Mouse (Mus musculus): ENCODE data around the gene Gm10974. TPM values are rescaled to one million over a fixed set of nuclear protein-coding genes. Genes with fewer than 3 reads are reported as not detected.
A peak's percentile ranks its signal among the peaks of the same experiment; 100 is the strongest.

Gm10974 gene
- polyA plus RNA-seq, 1 experiment from 2014 or later, result not detected

DNA sequence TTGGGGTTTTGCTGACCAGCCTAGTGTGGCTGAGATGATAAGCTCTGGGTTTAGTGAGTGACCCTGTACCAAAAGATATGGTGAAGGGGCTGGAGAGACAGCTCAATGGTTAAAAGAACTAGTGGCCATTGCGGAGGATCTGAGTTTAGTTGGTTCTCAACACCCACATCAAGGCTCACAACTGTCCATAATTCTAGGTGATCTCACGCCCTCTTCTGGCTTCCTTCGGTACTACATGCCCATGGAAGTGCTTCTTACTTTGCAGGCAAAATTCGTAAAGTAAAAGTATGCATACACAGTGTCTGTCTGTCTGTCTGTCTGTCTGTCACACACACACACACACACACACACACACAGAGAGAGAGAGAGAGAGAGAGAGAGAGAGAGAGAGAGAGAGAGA is 23.4 kb upstream of the Gm10974 start:
- no peaks in the 10 kb centered on the region for H3K9me3 ChIP-seq
- H3K27ac ChIP-seq, result no peak overlapping the region
- no peak overlapping the region for H3K9ac ChIP-seq
- no peak for ATAC-seq
- no peaks in the 10 kb centered on the region for H3K27me3 ChIP-seq (replicated peaks)
- no peak overlapping the region for H3K4me3 ChIP-seq (replicated peaks)
- H3K4me2 ChIP-seq (replicated peaks), result no peak overlapping the region
- 41% methylated on average over 4 of the region's 4 CpGs for WGBS
- peaks cover 12% of the 10 kb centered on the region for H3K4me1 ChIP-seq (replicated peaks)
- no peaks in the 10 kb centered on the region for H3K36me3 ChIP-seq

DNA sequence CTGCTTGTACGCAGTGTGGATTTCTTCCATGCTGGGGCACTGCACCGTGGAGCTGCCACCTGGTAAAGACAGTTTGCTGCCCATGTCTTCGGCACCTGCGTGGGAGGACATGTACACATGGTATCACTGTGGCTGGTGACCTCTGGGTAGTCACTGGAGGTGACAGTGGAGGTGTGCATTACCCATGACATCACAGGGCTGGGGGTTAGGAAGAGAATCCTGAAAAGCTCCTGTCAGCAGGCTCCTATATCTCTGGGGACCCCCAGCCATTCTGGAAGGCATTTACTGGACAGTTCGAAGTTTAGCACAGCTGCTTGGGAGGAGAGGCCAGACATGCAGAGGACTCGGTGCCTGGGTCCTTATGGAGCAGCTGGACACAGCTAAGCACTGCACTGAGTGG is 22.9 kb upstream of the Gm10974 start:
- no peaks in the 10 kb centered on the region for H3K36me3 ChIP-seq
- H3K4me3 ChIP-seq (replicated peaks), result no peak overlapping the region
- H3K27me3 ChIP-seq (replicated peaks), result no peaks in the 10 kb centered on the region
- H3K9ac ChIP-seq, result no peak overlapping the region
- H3K4me1 ChIP-seq (replicated peaks), result peaks cover 14% of the 10 kb centered on the region
- no peak overlapping the region for H3K27ac ChIP-seq
- ATAC-seq, result no peak
- H3K4me2 ChIP-seq (replicated peaks), result no peak overlapping the region
- no peaks in the 10 kb centered on the region for H3K9me3 ChIP-seq
- 67% methylated on average over 6 of the region's 6 CpGs for WGBS

- Histone ChIP-seq H3K4me1 (replicated peaks) (peaks cover 14% of the 10 kb centered on the region), H3K9me3 (no peaks in the 10 kb centered on the region), H3K27me3 (replicated peaks) (no peaks in the 10 kb centered on the region), H3K36me3 (no peaks in the 10 kb centered on the region), H3K27ac (no peak overlapping the region), H3K4me3 (replicated peaks) (no peak overlapping the region), H3K9ac (no peak overlapping the region), H3K4me2 (replicated peaks) (no peak overlapping the region)
- WGBS, result 60% methylated on average over 5 of the region's 5 CpGs
- no peak for ATAC-seq
Measured at GRCm38 (mm10) chr7:66343307-66343706, 22.4 kb upstream of the Gm10974 start.

DNA sequence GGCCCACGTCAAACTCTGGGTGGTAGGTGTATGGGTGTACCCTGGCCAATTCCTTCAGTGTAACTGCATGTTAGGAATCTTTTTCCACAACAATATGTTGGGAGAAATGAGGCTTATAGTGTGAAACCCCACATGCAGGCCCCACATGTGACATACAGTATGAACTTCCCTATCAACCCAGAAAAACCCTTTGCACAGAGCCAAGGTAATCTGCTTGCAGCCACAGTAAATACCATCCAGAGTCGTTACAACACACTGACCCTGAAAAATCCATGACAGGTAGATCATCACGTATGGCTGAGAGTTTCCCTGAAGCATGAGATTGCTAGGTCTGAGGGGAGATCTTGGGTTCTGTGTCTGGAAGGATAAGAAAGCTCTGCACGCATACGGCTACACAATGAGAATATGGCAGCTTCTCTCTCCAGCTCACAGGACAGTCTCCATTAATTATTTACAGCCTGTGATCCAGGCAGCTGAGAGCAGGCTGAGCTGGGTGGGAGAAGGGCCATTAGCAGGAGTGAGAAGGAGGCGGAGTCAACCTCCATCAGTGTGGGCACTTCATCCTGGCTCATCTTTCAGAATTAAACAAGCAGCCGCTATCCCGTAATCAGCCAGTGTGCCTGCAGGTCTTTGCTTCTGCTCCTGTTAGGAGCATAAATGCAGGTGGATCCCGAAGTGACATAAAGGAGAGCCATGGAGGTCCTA is 18.6 kb upstream of the Gm10974 start:
- no peak overlapping the region for H3K27ac ChIP-seq

DNA sequence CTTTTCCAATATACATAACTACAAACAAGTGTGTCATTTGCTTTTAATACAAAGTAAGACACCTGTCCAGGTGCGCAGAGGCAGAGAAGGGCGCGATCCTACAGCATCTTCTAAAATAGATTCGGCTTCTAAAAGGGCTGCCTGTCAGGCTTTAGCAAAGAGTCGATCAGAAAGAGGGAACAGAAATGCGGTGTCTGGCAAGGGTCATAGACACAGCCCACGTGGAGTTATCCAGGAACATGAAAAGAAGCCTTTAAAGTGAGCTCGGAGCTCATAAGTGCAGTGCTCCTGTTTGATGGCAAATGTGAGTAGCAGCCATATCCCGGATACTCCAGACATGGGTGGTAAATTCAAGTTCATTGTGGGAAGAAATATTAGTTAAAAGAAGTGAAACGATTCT is 17.1 kb upstream of the Gm10974 start:
- peaks cover 6% of the 10 kb centered on the region; the same call in 1 of the 2 replicates for H3K4me1 ChIP-seq (replicated peaks)
- H3K4me2 ChIP-seq (replicated peaks), result no peak overlapping the region
- H3K9ac ChIP-seq, result no peak overlapping the region
- 87% methylated on average over 10 of the region's 10 CpGs for WGBS
- H3K9me3 ChIP-seq, result no peaks in the 10 kb centered on the region
- H3K27me3 ChIP-seq (replicated peaks), result no peaks in the 10 kb centered on the region
- no peak overlapping the region for H3K4me3 ChIP-seq (replicated peaks)
- no peak overlapping the region for H3K27ac ChIP-seq
- no peak for ATAC-seq
- no peaks in the 10 kb centered on the region for H3K36me3 ChIP-seq

More for the DNA sequence above, 18.6 kb upstream of the Gm10974 start:
- H3K36me3 ChIP-seq, result no peaks in the 10 kb centered on the region
- WGBS, result 32% methylated on average over 9 of the region's 9 CpGs
- H3K9me3 ChIP-seq, result no peaks in the 10 kb centered on the region
- peaks cover 6% of the 10 kb centered on the region; the same call in 1 of the 2 replicates for H3K4me1 ChIP-seq (replicated peaks)
- no peaks in the 10 kb centered on the region for H3K27me3 ChIP-seq (replicated peaks)
- H3K4me2 ChIP-seq (replicated peaks), result no peak overlapping the region
- peak; percentile 72 for ATAC-seq
- H3K9ac ChIP-seq, result no peak overlapping the region
- no peak overlapping the region for H3K4me3 ChIP-seq (replicated peaks)

GRCm38 (mm10) chr7:66349670-66350069 is 16.0 kb upstream of the Gm10974 start:
- H3K4me3 ChIP-seq (replicated peaks), result no peak overlapping the region
- H3K9me3 ChIP-seq, result no peaks in the 10 kb centered on the region
- no peaks in the 10 kb centered on the region for H3K27me3 ChIP-seq (replicated peaks)
- WGBS, result 50% methylated on average over 11 of the region's 11 CpGs
- H3K36me3 ChIP-seq, result no peaks in the 10 kb centered on the region
- H3K4me2 ChIP-seq (replicated peaks), result no peak overlapping the region
- H3K4me1 ChIP-seq (replicated peaks), result peaks cover 6% of the 10 kb centered on the region; the same call in 1 of the 2 replicates
- no peak overlapping the region for H3K9ac ChIP-seq
- H3K27ac ChIP-seq, result no peak overlapping the region
- 0 out of 2 replicates have a peak, but pooled peaks have one; percentile 20 for ATAC-seq

- ATAC-seq, result no peak
- H3K4me3 ChIP-seq (replicated peaks), result no peak overlapping the region
- WGBS, result 88% methylated on average over 4 of the region's 4 CpGs
Measured at GRCm38 (mm10) chr7:66351074-66351473, 14.6 kb upstream of the Gm10974 start.

GRCm38 (mm10) chr7:66354911-66355310 is 10.8 kb upstream of the Gm10974 start:
- no peaks in the 10 kb centered on the region for H3K9me3 ChIP-seq
- no peaks in the 10 kb centered on the region for H3K36me3 ChIP-seq
- ATAC-seq, result no peak
- no peak overlapping the region for H3K27ac ChIP-seq
- 53% methylated on average over 3 of the region's 3 CpGs for WGBS
- H3K4me1 ChIP-seq (replicated peaks), result no peaks in the 10 kb centered on the region
- H3K27me3 ChIP-seq (replicated peaks), result no peaks in the 10 kb centered on the region
- no peak overlapping the region for H3K4me2 ChIP-seq (replicated peaks)
- H3K9ac ChIP-seq, result no peak overlapping the region
- H3K4me3 ChIP-seq (replicated peaks), result no peak overlapping the region

More at GRCm38 (mm10) chr7:66351074-66351473, 14.6 kb upstream of the Gm10974 start:
- peaks cover 6% of the 10 kb centered on the region; the same call in 1 of the 2 replicates for H3K4me1 ChIP-seq (replicated peaks)
- no peaks in the 10 kb centered on the region for H3K27me3 ChIP-seq (replicated peaks)
- H3K36me3 ChIP-seq, result no peaks in the 10 kb centered on the region
- H3K27ac ChIP-seq, result no peak overlapping the region
- no peak overlapping the region for H3K4me2 ChIP-seq (replicated peaks)
- no peak overlapping the region for H3K9ac ChIP-seq
- H3K9me3 ChIP-seq, result no peaks in the 10 kb centered on the region

GRCm38 (mm10) chr7:66355791-66356522 is 9.7 kb upstream of the Gm10974 start:
- no peak overlapping the region for H3K27ac ChIP-seq
- no peak overlapping the region for H3K4me3 ChIP-seq (replicated peaks)
- no peak overlapping the region for H3K4me2 ChIP-seq (replicated peaks)
- no peak for ATAC-seq
- no peaks in the 10 kb centered on the region for H3K36me3 ChIP-seq
- no peaks in the 10 kb centered on the region for H3K9me3 ChIP-seq
- H3K9ac ChIP-seq, result no peak overlapping the region
- 83% methylated on average over 8 of the region's 8 CpGs for WGBS
- no peaks in the 10 kb centered on the region for H3K27me3 ChIP-seq (replicated peaks)
- no peaks in the 10 kb centered on the region for H3K4me1 ChIP-seq (replicated peaks)

DNA sequence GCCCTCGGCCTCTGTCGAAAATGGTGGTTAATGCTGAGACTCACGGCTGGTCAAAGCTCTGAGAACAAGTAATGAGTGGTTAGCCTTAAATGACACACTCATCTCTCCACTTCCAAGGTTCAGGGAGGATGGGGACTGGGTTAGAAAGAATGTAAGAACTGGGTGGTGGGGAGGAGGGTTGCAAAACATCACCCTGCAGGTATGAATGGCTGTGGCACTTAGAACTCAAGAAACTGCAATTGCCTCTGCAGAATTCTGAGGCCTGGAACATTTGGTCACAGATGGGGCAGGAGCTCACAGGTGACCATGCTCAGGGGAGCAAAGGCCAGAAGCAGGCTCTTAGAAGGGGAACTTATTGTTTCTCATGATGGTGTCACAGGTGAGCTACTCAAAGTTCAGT is 7.2 kb upstream of the Gm10974 start:
- H3K4me3 ChIP-seq (replicated peaks), result no peak overlapping the region
- H3K9ac ChIP-seq, result no peak overlapping the region
- peaks cover 7% of the 10 kb centered on the region; the same call in 1 of the 2 replicates for H3K9me3 ChIP-seq
- H3K27me3 ChIP-seq (replicated peaks), result no peaks in the 10 kb centered on the region
- no peak overlapping the region for H3K4me2 ChIP-seq (replicated peaks)
- H3K36me3 ChIP-seq, result peaks cover 5% of the 10 kb centered on the region; the same call in 1 of the 2 replicates
- no peaks in the 10 kb centered on the region for H3K4me1 ChIP-seq (replicated peaks)
- WGBS, result 97% methylated on average over 3 of the region's 3 CpGs
- ATAC-seq, result no peak
- H3K27ac ChIP-seq, result no peak overlapping the region

DNA sequence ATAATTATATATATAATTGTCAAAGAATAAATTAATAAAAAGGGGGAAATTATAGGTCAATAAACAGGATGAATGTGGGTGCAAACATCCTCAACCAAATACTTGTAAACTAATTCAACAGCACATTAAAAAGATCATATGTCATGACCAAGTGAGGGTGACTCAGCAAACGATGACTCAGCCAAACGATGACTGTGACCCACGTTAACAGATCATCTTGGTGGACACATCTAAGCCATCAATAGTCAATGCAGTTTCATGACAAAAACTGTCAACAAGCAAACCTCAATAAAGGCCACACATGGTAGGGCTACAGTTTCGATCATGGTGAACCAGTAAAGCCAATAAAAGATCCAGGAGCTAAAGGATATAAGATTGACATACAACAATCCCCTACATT is 6.7 kb upstream of the Gm10974 start:
- 85% methylated on average over 4 of the region's 4 CpGs for WGBS
- H3K36me3 ChIP-seq, result peaks cover 5% of the 10 kb centered on the region; the same call in 1 of the 2 replicates
- no peak for ATAC-seq

GRCm38 (mm10) chr7:66364491-66364890 is 1.2 kb upstream of the Gm10974 start:
- H3K36me3 ChIP-seq, result peaks cover 5% of the 10 kb centered on the region; the same call in 1 of the 2 replicates
- H3K9ac ChIP-seq, result no peak overlapping the region
- 95% methylated on average over 11 of the region's 11 CpGs for WGBS
- H3K27ac ChIP-seq, result no peak overlapping the region
- no peak overlapping the region for H3K4me3 ChIP-seq (replicated peaks)
- H3K9me3 ChIP-seq, result peaks cover 7% of the 10 kb centered on the region; the same call in 1 of the 2 replicates
- ATAC-seq, result no peak
- no peak overlapping the region for H3K4me2 ChIP-seq (replicated peaks)
- H3K27me3 ChIP-seq (replicated peaks), result no peaks in the 10 kb centered on the region
- H3K4me1 ChIP-seq (replicated peaks), result peaks cover 10% of the 10 kb centered on the region; the same call in 1 of the 2 replicates

More for the DNA sequence above, 6.7 kb upstream of the Gm10974 start:
- H3K27me3 ChIP-seq (replicated peaks), result no peaks in the 10 kb centered on the region
- no peak overlapping the region for H3K4me3 ChIP-seq (replicated peaks)
- no peak overlapping the region for H3K27ac ChIP-seq
- H3K4me2 ChIP-seq (replicated peaks), result no peak overlapping the region
- peaks cover 7% of the 10 kb centered on the region; the same call in 1 of the 2 replicates for H3K9me3 ChIP-seq
- H3K4me1 ChIP-seq (replicated peaks), result no peaks in the 10 kb centered on the region
- no peak overlapping the region for H3K9ac ChIP-seq

Measured in intestine, embryonic 15.5 days (tissue).